Comparison of ENCODE assay signal across 15 mouse cellular contexts in genomic region chr9:107260429-107260828, GRCm38 (mm10). TPM values are rescaled to one million over a fixed set of nuclear protein-coding genes. Genes with fewer than 3 reads are reported as not detected.
DNase-seq lines count a peak whose midpoint lies in the region; ATAC-seq and TF ChIP-seq lines count a peak whose summit lies in the region.
"Had no signal": no experiment of that assay in that cellular context is flagged by ENCODE, and none has a peak within 500 bp of the region (broad histone marks: within the 10 kb centered on the region; RNA-seq: fewer than 3 reads in every experiment).

No protein-coding gene starts in this region.

- H3K4me1 ChIP-seq in hindbrain, postnatal 0 days (ENCODE audit: insufficient read depth, low read length), result peaks cover 12% of the 10 kb centered on the region
- peaks cover 19% of the 10 kb centered on the region for H3K4me1 ChIP-seq in hindbrain, embryonic 10.5 days (replicated peaks)
- no peaks in the 10 kb centered on the region for H3K4me1 ChIP-seq in stomach, postnatal 0 days (replicated peaks; ENCODE audit: control insufficient read depth, insufficient read depth)
- H3K4me1 ChIP-seq: limb, embryonic 13.5 days had no signal

- no peaks in the 10 kb centered on the region for H3K27me3 ChIP-seq in hindbrain, postnatal 0 days (ENCODE audit: insufficient read depth, low read length)
- no peaks in the 10 kb centered on the region for H3K27me3 ChIP-seq in hindbrain, embryonic 10.5 days (ENCODE audit: insufficient read depth, poor library complexity, severe bottlenecking)
- H3K27me3 ChIP-seq in stomach, postnatal 0 days (ENCODE audit: control insufficient read depth, insufficient read depth, low read length), result no peaks in the 10 kb centered on the region
- H3K27me3 ChIP-seq: hindbrain, embryonic 15.5 days; limb, embryonic 13.5 days had no signal

- peak overlapping the region; percentile 60; the same call in 1 of the 2 replicates for H3K27ac ChIP-seq in hindbrain, postnatal 0 days
- no peak overlapping the region for H3K27ac ChIP-seq in hindbrain, embryonic 10.5 days
- no peak overlapping the region for H3K27ac ChIP-seq in stomach, postnatal 0 days (replicated peaks)
- H3K27ac ChIP-seq: limb, embryonic 13.5 days had no signal

- H3K9ac ChIP-seq in hindbrain, postnatal 0 days (replicated peaks; ENCODE audit: low read length), result 0 out of 2 replicates have a peak overlapping the region, but pooled peaks have one; percentile 21
- H3K9ac ChIP-seq in stomach, postnatal 0 days (ENCODE audit: low read length), result no peak overlapping the region
- H3K9ac ChIP-seq: hindbrain, embryonic 15.5 days; limb, embryonic 13.5 days had no signal

- TF ChIP-seq EP300 in stomach, postnatal 0 days (optimal IDR thresholded peaks at IDR 0.05), result no peak

- 0 out of 2 replicates have a peak, but pooled peaks have one; percentile 9 for ATAC-seq in cerebellum, adult (ENCODE audit: insufficient number of reproducible peaks, low FRiP score, low TSS enrichment)
- ATAC-seq in hindbrain, postnatal 0 days, result no peak
- ATAC-seq in stomach, postnatal 0 days (ENCODE audit: low FRiP score, low TSS enrichment), result no peak
- no peak for ATAC-seq in granulocyte monocyte progenitor cell, adult 5-6 weeks (replicated peaks; ENCODE audit: poor library complexity, severe bottlenecking)
- ATAC-seq: intestine, postnatal 0 days had no signal

- H3K4me2 ChIP-seq in hindbrain, postnatal 0 days (ENCODE audit: low read depth, low read length), result no peak overlapping the region
- H3K4me2 ChIP-seq in stomach, postnatal 0 days (replicated peaks; ENCODE audit: low read depth), result no peak overlapping the region
- H3K4me2 ChIP-seq: hindbrain, embryonic 15.5 days; limb, embryonic 13.5 days had no signal

- H3K36me3 ChIP-seq in hindbrain, postnatal 0 days (ENCODE audit: insufficient read depth, low read length), result no peaks in the 10 kb centered on the region
- no peaks in the 10 kb centered on the region for H3K36me3 ChIP-seq in hindbrain, embryonic 10.5 days
- H3K36me3 ChIP-seq in stomach, postnatal 0 days (ENCODE audit: control insufficient read depth, insufficient read depth, low read length), result no peaks in the 10 kb centered on the region
- H3K36me3 ChIP-seq: hindbrain, embryonic 15.5 days; limb, embryonic 13.5 days had no signal

- H3K4me3 ChIP-seq in hindbrain, postnatal 0 days (ENCODE audit: low read length), result no peak overlapping the region
- H3K4me3 ChIP-seq in hindbrain, embryonic 10.5 days, result no peak overlapping the region
- no peak overlapping the region for H3K4me3 ChIP-seq in stomach, postnatal 0 days (ENCODE audit: low read depth, low read length)
- H3K4me3 ChIP-seq: hindbrain, embryonic 15.5 days; limb, embryonic 13.5 days had no signal

- DNase-seq in cerebellum, postnatal 4 days (ENCODE audit: low spot score in 2 of 2), result no peak
- no peak for DNase-seq in hindbrain, postnatal 0 days (ENCODE audit: low spot score)
- no peak for DNase-seq in hindbrain, embryonic 10.5 days (ENCODE audit: low spot score)
- peak; percentile 76 to 82 for DNase-seq in cerebellum, adult 18-20 months
- peak; percentile 68 to 73 for DNase-seq in cerebellum, postnatal 36 days
- DNase-seq in stomach, postnatal 0 days (ENCODE audit: low spot score), result no peak
- DNase-seq: adrenal gland, adult 8-10 months; gastrocnemius, postnatal 14 days; heart, postnatal 14 days; retina, postnatal 1 day had no signal

- WGBS in hindbrain, postnatal 0 days, result 39% methylated on average over 2 of the region's 2 CpGs
- WGBS in hindbrain, embryonic 10.5 days, result 87% methylated on average over 2 of the region's 2 CpGs
- 75% methylated on average over 2 of the region's 2 CpGs for WGBS in stomach, postnatal 0 days

- no peaks in the 10 kb centered on the region for H3K9me3 ChIP-seq in hindbrain, postnatal 0 days (ENCODE audit: low read length)
- no peaks in the 10 kb centered on the region for H3K9me3 ChIP-seq in hindbrain, embryonic 10.5 days
- H3K9me3 ChIP-seq in stomach, postnatal 0 days (ENCODE audit: control insufficient read depth, low read length), result no peaks in the 10 kb centered on the region
- H3K9me3 ChIP-seq: hindbrain, embryonic 15.5 days; limb, embryonic 13.5 days had no signal

- TF ChIP-seq CTCF in hindbrain, postnatal 0 days (IDR thresholded peaks at IDR 0.05; ENCODE audit: low read depth), result no peak
- no peak for TF ChIP-seq CTCF in stomach, postnatal 0 days (IDR thresholded peaks at IDR 0.05; ENCODE audit: low read depth)

RNA-seq across cellular contexts. Expression of gene Dock3, which starts 28.7 kb away (rescaled TPM):
- 43.4 and 52.4 TPM in 2 replicates for total RNA-seq in hindbrain, postnatal 0 days (2014; rRNA removed)
- 21.6 and 23.9 TPM in 2 replicates for polyA plus RNA-seq in hindbrain, postnatal 0 days (2015; fragmentation: Nextera tagmentation; extraction: Ambion mirVana)
- polyA plus RNA-seq in hindbrain, embryonic 10.5 days (2016; fragmentation: Nextera tagmentation; extraction: Ambion mirVana), result 4.8 and 5.1 TPM in 2 replicates
- 0.93 and 1.9 TPM in 2 replicates for polyA plus RNA-seq in stomach, postnatal 0 days (2015; fragmentation: Nextera tagmentation; extraction: Ambion mirVana)
- total RNA-seq in granulocyte monocyte progenitor cell, adult 5-6 weeks (2014; fragmentation: Nextera tagmentation), result 0.39 TPM in 1 of 2 replicates, not detected in the other
- total RNA-seq in granulocyte monocyte progenitor cell, adult 5-6 weeks (2017), result 0.05 and 0.17 TPM in 2 replicates
- total RNA-seq: gastrocnemius, postnatal 14 days had no signal

RNA-seq across cellular contexts. Expression of gene Mapkapk3, which starts 29.2 kb away (rescaled TPM):
- total RNA-seq in hindbrain, postnatal 0 days (2014; rRNA removed), result 3.5 and 3.8 TPM in 2 replicates
- polyA plus RNA-seq in hindbrain, postnatal 0 days (2015; fragmentation: Nextera tagmentation; extraction: Ambion mirVana), result 2.6 and 3.0 TPM in 2 replicates
- 4.9 and 5.1 TPM in 2 replicates for polyA plus RNA-seq in hindbrain, embryonic 10.5 days (2016; fragmentation: Nextera tagmentation; extraction: Ambion mirVana)
- polyA plus RNA-seq in stomach, postnatal 0 days (2015; fragmentation: Nextera tagmentation; extraction: Ambion mirVana), result 32.0 and 37.4 TPM in 2 replicates
- total RNA-seq in granulocyte monocyte progenitor cell, adult 5-6 weeks (2014; fragmentation: Nextera tagmentation), result 186 and 231 TPM in 2 replicates
- 191 and 207 TPM in 2 replicates for total RNA-seq in granulocyte monocyte progenitor cell, adult 5-6 weeks (2017)

RNA-seq across cellular contexts. Expression of gene Cish, which starts 35.4 kb away (rescaled TPM):
- total RNA-seq in hindbrain, postnatal 0 days (2014; rRNA removed), result 2.8 and 5.3 TPM in 2 replicates
- 8.6 and 8.8 TPM in 2 replicates for polyA plus RNA-seq in hindbrain, postnatal 0 days (2015; fragmentation: Nextera tagmentation; extraction: Ambion mirVana)
- 8.8 and 9.7 TPM in 2 replicates for polyA plus RNA-seq in hindbrain, embryonic 10.5 days (2016; fragmentation: Nextera tagmentation; extraction: Ambion mirVana)
- polyA plus RNA-seq in stomach, postnatal 0 days (2015; fragmentation: Nextera tagmentation; extraction: Ambion mirVana), result 30.8 and 32.2 TPM in 2 replicates
- total RNA-seq in granulocyte monocyte progenitor cell, adult 5-6 weeks (2014; fragmentation: Nextera tagmentation), result 0.24 and 18.2 TPM in 2 replicates
- 0.09 and 0.36 TPM in 2 replicates for total RNA-seq in granulocyte monocyte progenitor cell, adult 5-6 weeks (2017)

Comparison
In these comparisons a context has a peak if more than half of its experiments do, and no peak if none do; other contexts are left out.
1. DNase-seq: peak in cerebellum, adult 18-20 months (2 of 2) and cerebellum, postnatal 36 days (2 of 2); none in cerebellum, postnatal 4 days (0 of 2), hindbrain, postnatal 0 days (single experiment), hindbrain, embryonic 10.5 days (single experiment) and stomach, postnatal 0 days (single experiment).